Mouse (Mus musculus): ENCODE measurements at regions not wholly inside any gene's neighbourhood (a gene's known extent, or its start where the extent isn't known, plus 50 kb on each side); places are given as distances from the start of the nearest gene placed in this dataset. TPM values are rescaled to one million over a fixed set of nuclear protein-coding genes. Genes with fewer than 3 reads are reported as not detected.

- Histone ChIP-seq H3K4me1 (no peaks in the 10 kb centered on the region), H3K4me2 (replicated peaks) (no peak overlapping the region), H3K27ac (replicated peaks) (no peak overlapping the region), H3K9me3 (no peaks in the 10 kb centered on the region), H3K4me3 (no peak overlapping the region), H3K9ac (replicated peaks) (no peak overlapping the region), H3K27me3 (no peaks in the 10 kb centered on the region), H3K36me3 (no peaks in the 10 kb centered on the region)
- WGBS = 97% methylated on average over 3 of the region's 3 CpGs
- no peak for ATAC-seq (replicated peaks)
Measured at GRCm38 (mm10) chr8:67598687-67599086, 75.0 kb downstream of the Nat3 start.

DNA sequence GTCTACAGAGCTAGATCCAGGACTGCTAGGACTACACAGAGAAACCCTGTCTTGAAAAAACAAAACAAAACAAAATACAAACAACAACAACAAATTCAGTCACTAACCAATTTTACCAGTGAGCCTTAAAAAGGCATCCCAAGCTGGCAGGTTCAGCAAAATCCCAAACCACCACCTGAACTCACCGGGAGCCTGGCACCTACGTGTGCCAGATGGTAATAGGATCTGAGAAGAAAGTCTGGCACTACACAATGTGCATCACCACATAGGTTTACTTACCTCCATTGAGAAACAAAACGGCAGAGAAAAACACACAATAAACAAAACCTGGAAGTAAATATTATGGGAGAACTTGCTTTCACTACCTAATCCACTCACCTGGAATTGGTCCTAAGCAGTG, 98.6 kb downstream of the Nat3 start:
- H3K4me1 ChIP-seq = no peaks in the 10 kb centered on the region
- H3K9me3 ChIP-seq = no peaks in the 10 kb centered on the region
- H3K36me3 ChIP-seq = no peaks in the 10 kb centered on the region
- H3K9ac ChIP-seq (replicated peaks) = no peak overlapping the region
- H3K4me3 ChIP-seq = no peak overlapping the region
- 87% methylated on average over 3 of the region's 3 CpGs for WGBS
- H3K4me2 ChIP-seq (replicated peaks) = no peak overlapping the region
- no peak overlapping the region for H3K27ac ChIP-seq (replicated peaks)
- no peak for ATAC-seq (replicated peaks)
- H3K27me3 ChIP-seq = no peaks in the 10 kb centered on the region

GRCm38 (mm10) chr8:67631691-67632090, 108.0 kb downstream of the Nat3 start:
- Histone ChIP-seq H3K27me3 (no peaks in the 10 kb centered on the region), H3K9me3 (no peaks in the 10 kb centered on the region), H3K4me1 (no peaks in the 10 kb centered on the region), H3K27ac (replicated peaks) (no peak overlapping the region), H3K4me2 (replicated peaks) (no peak overlapping the region), H3K36me3 (no peaks in the 10 kb centered on the region), H3K4me3 (no peak overlapping the region), H3K9ac (replicated peaks) (no peak overlapping the region)
- no peak for ATAC-seq (replicated peaks)
- WGBS = 85% methylated on average over 5 of the region's 5 CpGs

DNA sequence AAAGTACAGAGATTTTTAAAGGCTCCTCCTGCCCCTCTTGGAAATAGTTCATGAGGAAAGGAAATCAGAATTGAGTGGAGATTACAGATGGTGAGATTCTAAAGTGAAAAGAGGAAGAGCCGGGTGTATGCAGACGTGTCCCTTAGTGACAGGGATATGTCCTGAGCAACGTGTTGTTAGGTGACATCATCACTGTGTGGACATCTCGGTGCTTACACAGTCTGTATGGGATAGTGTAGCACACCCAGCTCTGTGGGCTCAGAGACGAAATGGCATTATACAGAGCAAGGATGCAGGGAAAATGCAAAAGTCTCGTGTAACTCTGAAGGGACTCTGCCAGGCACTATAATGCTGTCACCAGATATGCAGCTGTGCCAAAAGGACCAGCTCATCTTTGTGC, 108.6 kb downstream of the Nat3 start:
- no peaks in the 10 kb centered on the region for H3K36me3 ChIP-seq
- H3K9ac ChIP-seq (replicated peaks) = no peak overlapping the region
- H3K4me2 ChIP-seq (replicated peaks) = no peak overlapping the region
- no peaks in the 10 kb centered on the region for H3K4me1 ChIP-seq
- no peaks in the 10 kb centered on the region for H3K27me3 ChIP-seq
- H3K9me3 ChIP-seq = no peaks in the 10 kb centered on the region
- 0 out of 2 replicates have a peak, but pooled peaks have one; percentile 43 for ATAC-seq (replicated peaks)
- 79% methylated on average over 6 of the region's 6 CpGs for WGBS
- no peak overlapping the region for H3K4me3 ChIP-seq
- H3K27ac ChIP-seq (replicated peaks) = no peak overlapping the region

Small RNAs in the stretch of these regions (microRNA-seq; reads per million reads assigned to microRNA genes)
- not detected for gene Gm44391

Data from forebrain, embryonic 15.5 days (tissue).